Mouse (Mus musculus): Measurements from ENCODE around the gene Olfr1205.

Olfr1205 gene

DNA sequence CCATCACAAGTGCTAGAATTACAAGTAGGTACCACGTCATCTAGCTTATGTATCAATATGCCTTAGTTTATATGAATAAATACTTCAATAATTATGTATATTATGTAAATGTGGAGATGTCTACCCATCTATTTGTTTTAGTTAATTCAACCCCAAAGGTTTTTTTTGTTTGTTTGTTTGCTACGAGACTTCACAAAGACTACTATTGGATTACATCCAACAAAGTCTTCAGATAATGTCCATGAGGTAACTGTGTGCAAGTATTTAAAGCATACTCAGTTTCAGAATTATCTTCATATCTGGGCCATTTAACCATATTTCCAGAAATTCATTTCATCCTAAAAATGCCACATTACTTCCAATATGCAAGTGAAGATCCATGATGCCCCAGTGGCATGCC lies at the start of gene Olfr1205:
TSS of gene Olfr1205 (plus strand) at position 301 of the 400 bp plus-strand sequence.
- in situ Hi-C loops (cut with MboI), result no loop called here

GRCm38 (mm10) chr2:88792736-88793135 lies 36.8 kb upstream of the Olfr1205 start, which contains the start of gene Olfr1201:
TSS of gene Olfr1201 (plus strand) at chr2:88793036.
- in situ Hi-C loops (cut with MboI), result no loop called here

- in situ Hi-C loops (cut with MboI), result no loop called here
Observed at GRCm38 (mm10) chr2:88814196-88814595, 15.3 kb upstream of the Olfr1205 start, which contains the start of gene Olfr1202. TSS of gene Olfr1202 (plus strand) at chr2:88814496.

- in situ Hi-C loops (cut with MboI), result no loop called here
Observed at GRCm38 (mm10) chr2:88838477-88838876, 8.9 kb downstream of the Olfr1205 start.

GRCm38 (mm10) chr2:88848992-88849391 lies 19.5 kb downstream of the Olfr1205 start, which contains the start of gene Olfr1204:
TSS of gene Olfr1204 (plus strand) at chr2:88849292.
- in situ Hi-C loops (cut with MboI), result no loop called here

DNA sequence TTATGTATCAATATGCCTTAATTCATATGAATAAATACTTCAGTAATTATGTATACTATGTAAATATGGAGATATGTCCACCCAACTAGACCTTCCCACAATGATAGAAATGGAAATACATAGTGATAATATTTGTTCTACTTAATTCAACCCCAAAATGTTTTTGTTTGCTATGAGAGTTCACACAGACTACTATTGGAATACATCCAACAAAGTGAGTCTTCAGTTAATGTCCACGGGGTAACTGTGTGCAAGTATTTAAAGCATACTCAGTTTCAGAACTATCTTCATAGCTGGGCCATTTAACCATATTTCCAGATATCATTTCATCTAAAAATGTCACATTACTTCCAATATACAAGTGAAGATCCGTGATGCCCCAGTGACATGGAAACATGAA lies 33.4 kb downstream of the Olfr1205 start, which contains the start of gene Olfr1206:
TSS of gene Olfr1206 (plus strand) at position 301 of the 400 bp plus-strand sequence.
- in situ Hi-C loops (cut with MboI), result no loop called here

Data from mature B cell (primary cell).